Mouse (Mus musculus) skeletal muscle tissue, adult 2 months (tissue): Measurements from ENCODE around the gene Cdk6.
"Not testable (repeated sequence)": the region's sequence is repeated elsewhere in the genome, so short reads cannot be mapped to it uniquely, and the experiment has no call there.

Experiments
- DNase-seq: peaks from one replicate; pipeline ENCODE4 v3.0.0-alpha.2; 2012; ENCODE audit warnings: low read depth, low spot score

Cdk6 gene

GRCm38 (mm10) chr5:3420832-3421228, 79.5 kb downstream of the Cdk6 start:
- no peak for DNase-seq

- not testable (repeated sequence) for DNase-seq
Measured at GRCm38 (mm10) chr5:3433131-3433700, 91.9 kb downstream of the Cdk6 start.

- DNase-seq: not testable (repeated sequence)
Measured at GRCm38 (mm10) chr5:3434105-3434504, 92.8 kb downstream of the Cdk6 start.

GRCm38 (mm10) chr5:3438453-3439003, 97.2 kb downstream of the Cdk6 start:
- not testable (repeated sequence) for DNase-seq

GRCm38 (mm10) chr5:3439386-3439785, 98.1 kb downstream of the Cdk6 start:
- DNase-seq: not testable (repeated sequence)

GRCm38 (mm10) chr5:3442524-3442923, 101.2 kb downstream of the Cdk6 start:
- DNase-seq: not testable (repeated sequence)

- DNase-seq: not testable (repeated sequence)
Measured at GRCm38 (mm10) chr5:3451233-3451632, 109.9 kb downstream of the Cdk6 start.

GRCm38 (mm10) chr5:3453946-3454345, 112.7 kb downstream of the Cdk6 start:
- DNase-seq: not testable (repeated sequence)

- no peak for DNase-seq
Measured at GRCm38 (mm10) chr5:3460907-3461306, 119.6 kb downstream of the Cdk6 start.

- DNase-seq: no peak
Measured at GRCm38 (mm10) chr5:3461401-3461800, 120.1 kb downstream of the Cdk6 start.

GRCm38 (mm10) chr5:3462897-3463757, 121.8 kb downstream of the Cdk6 start:
- DNase-seq: no peak

- no peak for DNase-seq
Measured at GRCm38 (mm10) chr5:3463758-3464157, 122.5 kb downstream of the Cdk6 start.

- no peak for DNase-seq
Measured at GRCm38 (mm10) chr5:3466069-3466877, 125.0 kb downstream of the Cdk6 start.

- DNase-seq: no peak
Measured at GRCm38 (mm10) chr5:3470866-3471265, 129.6 kb downstream of the Cdk6 start.

GRCm38 (mm10) chr5:3472311-3473156, 131.2 kb downstream of the Cdk6 start:
- DNase-seq: no peak

GRCm38 (mm10) chr5:3477711-3478110, 136.4 kb downstream of the Cdk6 start:
- no peak for DNase-seq

GRCm38 (mm10) chr5:3478216-3478615, 136.9 kb downstream of the Cdk6 start:
- DNase-seq: no peak

GRCm38 (mm10) chr5:3479016-3479795, 137.9 kb downstream of the Cdk6 start:
- DNase-seq: no peak

GRCm38 (mm10) chr5:3480637-3481395, 139.5 kb downstream of the Cdk6 start:
- no peak for DNase-seq
